Mouse (Mus musculus) forebrain, embryonic 15.5 days (tissue): Measurements from ENCODE around the gene Gad1. TPM values are rescaled to one million over a fixed set of nuclear protein-coding genes. Genes with fewer than 3 reads are reported as not detected.

Experiments used
- ATAC-seq: fragments of 200-750 bp; cut with Nextera tagmentation; replicated peaks from 2 replicates; pipeline ENCODE4 v1.8.0; 2017; ENCODE audit warnings: mild to moderate bottlenecking, moderate TSS enrichment, moderate library complexity
- H3K27ac ChIP-seq: fragments of 300-500 bp; sonication (generic); replicated peaks from 2 replicates; pipeline ENCODE4 v1.5.1; 2015; ENCODE audit warnings: mild to moderate bottlenecking, inconsistent platforms
- H3K27me3 ChIP-seq: fragments of 300-500 bp; sonication (generic); 2 replicates; pipeline ENCODE4 v1.6.1; 2015; ENCODE audit warnings: inconsistent platforms
- H3K36me3 ChIP-seq: fragments of 300-500 bp; sonication (generic); 2 replicates; pipeline ENCODE4 v1.6.1; 2015; ENCODE audit warnings: mild to moderate bottlenecking, inconsistent platforms
- H3K4me1 ChIP-seq: fragments of 300-500 bp; sonication (generic); 2 replicates; pipeline ENCODE4 v1.6.1; 2015; ENCODE audit warnings: inconsistent platforms
- H3K4me2 ChIP-seq: fragments of 300-500 bp; sonication (generic); replicated peaks from 2 replicates; pipeline ENCODE4 v1.6.1; 2015; ENCODE audit warnings: mild to moderate bottlenecking, inconsistent platforms
- H3K4me3 ChIP-seq: fragments of 300-500 bp; sonication (generic); 2 replicates; pipeline ENCODE4 v1.5.1; 2015; ENCODE audit warnings: mild to moderate bottlenecking, inconsistent platforms
- H3K9ac ChIP-seq: fragments of 300-500 bp; sonication (generic); replicated peaks from 2 replicates; pipeline ENCODE4 v1.6.1; 2015; ENCODE audit warnings: mild to moderate bottlenecking, inconsistent platforms
- H3K9me3 ChIP-seq: fragments of 300-500 bp; sonication (generic); 2 replicates; pipeline ENCODE4 v1.6.1; 2016; ENCODE audit warnings: inconsistent platforms
- WGBS: fragments of 180-500 bp; shearing (Covaris S2); methylation state at CpG from one replicate; pipeline ENCODE4 v1.1.7; 2015; ENCODE audit warnings: mixed read lengths; 5-methylcytosine and 5-hydroxymethylcytosine counted together
- polyA plus RNA-seq: library from polyadenylated mRNA; unstranded; fragments of >200 nt; fragmentation: Nextera tagmentation; extraction: Ambion mirVana; gene quantifications from 2 replicates; pipeline ENCODE4 v1.2.1, GENCODE M21; 2015

Gene Gad1
- polyA plus RNA-seq, 1 experiment from 2014 or later: 71.1 TPM

DNA sequence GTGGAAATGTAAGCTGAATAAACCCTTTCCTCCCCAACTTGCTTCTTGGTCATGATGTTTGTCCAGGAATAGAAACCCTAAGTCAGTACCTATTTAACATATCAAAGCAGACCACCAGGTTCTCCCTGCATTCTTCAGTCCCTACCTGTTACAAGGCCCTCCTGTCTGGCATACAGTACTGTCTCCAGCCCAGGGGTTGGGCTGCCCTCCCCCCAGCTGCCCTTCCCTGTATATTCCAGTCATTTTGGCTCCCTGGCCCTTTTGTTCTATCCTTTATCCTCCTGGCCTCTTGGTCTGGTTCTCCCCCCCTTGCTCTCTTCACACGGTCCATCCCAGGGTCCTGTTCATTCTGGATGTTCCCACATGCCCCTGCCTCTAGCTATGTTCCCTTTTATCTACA is 78.4 kb downstream of the Gad1 start:
- H3K27me3 ChIP-seq: no peaks in the 10 kb centered on the region
- ATAC-seq: no peak
- 79% methylated on average over 1 of the region's 1 CpGs for WGBS

DNA sequence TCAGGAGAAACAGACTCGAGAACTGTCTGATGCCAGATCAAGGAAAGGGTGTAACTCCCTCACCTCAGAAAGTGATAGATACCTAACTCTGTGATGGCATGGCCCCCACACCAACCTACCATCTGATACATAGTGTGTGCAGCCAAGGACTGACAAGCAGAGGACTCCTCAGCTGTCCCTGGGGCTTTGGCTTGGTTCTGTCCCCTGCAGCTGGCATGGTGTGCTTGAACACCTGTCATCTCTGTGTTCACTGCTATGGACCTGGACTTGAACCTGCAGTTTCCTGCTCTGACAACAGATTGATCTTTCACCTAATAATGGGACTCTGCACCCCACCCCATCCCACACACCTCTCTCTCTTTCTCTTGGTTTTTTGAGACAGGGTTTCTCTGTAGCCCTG is 79.5 kb downstream of the Gad1 start:
- Histone ChIP-seq H3K27me3 (no peaks in the 10 kb centered on the region), H3K4me2 (no peak overlapping the region), H3K4me1 (peaks cover 11% of the 10 kb centered on the region; the same call in 1 of the 2 replicates), H3K9me3 (no peaks in the 10 kb centered on the region), H3K27ac (no peak overlapping the region), H3K36me3 (no peaks in the 10 kb centered on the region), H3K4me3 (no peak overlapping the region), H3K9ac (no peak overlapping the region)
- no peak for ATAC-seq
- 83% methylated on average over 1 of the region's 1 CpGs for WGBS

More for the DNA sequence above, 78.4 kb downstream of the Gad1 start:
- H3K36me3 ChIP-seq: no peaks in the 10 kb centered on the region
- no peak overlapping the region for H3K9ac ChIP-seq
- H3K9me3 ChIP-seq: no peaks in the 10 kb centered on the region
- H3K4me1 ChIP-seq: peaks cover 11% of the 10 kb centered on the region; the same call in 1 of the 2 replicates
- no peak overlapping the region for H3K4me3 ChIP-seq
- no peak overlapping the region for H3K4me2 ChIP-seq
- no peak overlapping the region for H3K27ac ChIP-seq

DNA sequence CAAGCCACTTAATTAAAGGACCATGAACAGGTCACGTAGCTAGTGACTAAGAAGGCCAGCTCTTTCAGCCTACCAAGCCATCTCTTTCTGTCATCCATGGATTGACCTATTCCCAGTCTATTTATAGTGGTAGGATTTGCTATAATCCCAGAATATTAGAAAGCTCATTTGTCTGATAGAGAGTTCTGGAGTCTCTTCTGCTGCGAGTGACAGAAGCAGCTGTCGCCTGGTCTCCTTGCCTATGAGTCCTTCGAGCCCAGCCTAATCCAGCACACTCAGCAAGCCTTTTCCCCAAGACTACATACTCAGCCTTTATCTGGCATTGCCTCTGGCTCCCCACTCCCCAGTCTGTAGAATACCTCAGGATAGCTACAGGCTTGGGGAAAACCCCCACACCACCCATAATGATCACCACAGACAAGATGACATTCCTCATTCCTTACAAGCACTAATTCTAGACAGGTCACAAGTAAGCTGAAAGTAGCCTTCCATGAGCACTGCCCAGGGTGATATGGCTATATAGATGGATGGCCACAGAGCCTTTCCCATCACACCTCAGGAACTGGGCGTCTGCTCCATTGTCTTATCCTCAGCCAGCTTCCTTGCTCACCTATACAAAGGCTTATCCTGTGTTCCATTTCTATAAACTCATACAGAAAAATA is 81.3 kb downstream of the Gad1 start:
- Histone ChIP-seq H3K9ac (no peak overlapping the region), H3K27me3 (no peaks in the 10 kb centered on the region), H3K4me1 (peaks cover 9% of the 10 kb centered on the region; the same call in 1 of the 2 replicates), H3K4me3 (no peak overlapping the region), H3K36me3 (no peaks in the 10 kb centered on the region), H3K4me2 (no peak overlapping the region), H3K9me3 (no peaks in the 10 kb centered on the region), H3K27ac (no peak overlapping the region)
- ATAC-seq: no peak
- 91% methylated on average over 5 of the region's 5 CpGs for WGBS

DNA sequence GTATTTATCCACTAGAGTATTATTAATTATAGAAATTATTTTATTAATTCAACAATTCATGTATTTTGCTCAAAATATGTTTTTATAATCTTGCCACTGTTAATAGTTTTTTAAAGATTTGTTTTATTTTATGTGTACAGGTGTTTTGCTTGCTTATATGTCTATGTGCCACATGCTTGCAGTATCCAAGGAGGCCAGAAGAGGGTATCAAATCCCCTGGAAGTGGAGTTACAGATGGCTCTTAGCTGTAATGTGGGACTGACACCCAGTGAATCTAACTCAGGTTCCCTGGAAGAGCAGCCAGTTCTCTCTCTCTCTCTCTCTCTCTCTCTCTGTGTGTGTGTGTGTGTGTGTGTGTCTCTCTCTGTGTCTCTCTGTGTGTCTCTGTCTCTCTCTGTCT is 88.1 kb downstream of the Gad1 start:
- ATAC-seq: no peak
- Histone ChIP-seq H3K27me3 (no peaks in the 10 kb centered on the region), H3K36me3 (no peaks in the 10 kb centered on the region), H3K27ac (no peak overlapping the region), H3K9me3 (no peaks in the 10 kb centered on the region), H3K4me1 (peaks cover 6% of the 10 kb centered on the region; the same call in 1 of the 2 replicates), H3K9ac (no peak overlapping the region), H3K4me2 (no peak overlapping the region), H3K4me3 (no peak overlapping the region)

DNA sequence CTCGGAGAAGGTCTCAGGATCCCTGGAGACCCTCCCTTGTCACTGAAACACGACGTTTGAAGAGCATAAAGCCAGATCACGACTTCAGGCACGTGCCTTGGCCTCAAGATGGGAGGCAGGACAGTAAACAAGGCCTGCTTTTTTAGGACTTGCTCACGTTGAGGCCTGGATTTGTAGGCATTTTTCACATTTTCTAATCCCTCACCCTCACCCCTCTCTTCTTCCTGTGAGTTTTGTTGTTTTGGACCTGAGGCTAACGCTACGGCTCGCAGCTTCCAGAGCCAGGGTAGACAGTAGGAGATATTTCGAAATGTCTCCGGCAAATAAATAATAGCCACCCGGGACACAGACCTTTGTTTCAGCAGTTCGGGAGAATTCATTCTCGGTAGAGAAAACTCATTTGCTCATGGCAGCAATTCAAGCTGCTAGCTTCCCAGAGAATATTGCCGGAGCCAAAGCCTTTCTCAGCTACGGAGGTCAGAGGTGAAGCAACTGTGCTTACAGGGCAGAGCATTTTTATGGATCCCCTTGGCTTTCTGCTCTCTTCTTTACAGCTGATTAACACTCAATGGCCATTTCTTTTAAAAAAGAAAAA is 90.2 kb downstream of the Gad1 start:
- H3K36me3 ChIP-seq: no peaks in the 10 kb centered on the region
- WGBS: 36% methylated on average over 16 of the region's 16 CpGs

DNA sequence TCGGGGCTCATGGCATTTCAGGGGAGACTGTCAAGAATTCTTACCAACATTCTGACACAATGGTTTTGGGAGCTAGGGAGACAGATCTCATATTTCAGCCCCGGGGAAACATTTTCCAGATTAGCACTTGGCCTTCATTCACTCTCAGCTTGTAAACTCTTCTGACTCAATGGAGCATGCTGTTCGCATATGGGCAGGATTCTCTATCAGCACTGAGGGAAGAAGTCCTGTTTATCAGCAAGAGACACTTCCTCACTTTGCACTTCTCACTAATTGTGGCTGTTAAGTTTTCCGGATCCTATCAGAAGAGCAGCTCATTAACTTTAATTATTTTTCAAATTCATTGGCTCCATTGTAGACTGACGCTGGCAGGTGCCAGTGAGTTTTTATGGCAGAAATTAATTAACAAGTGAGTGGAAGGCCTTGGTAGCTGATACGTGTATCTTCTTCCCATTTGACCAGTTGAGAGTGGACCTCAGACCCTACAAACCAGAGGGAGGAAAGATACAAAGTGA is 92.5 kb downstream of the Gad1 start:
- no peak overlapping the region for H3K4me2 ChIP-seq
- H3K4me3 ChIP-seq: no peak overlapping the region
- H3K9me3 ChIP-seq: no peaks in the 10 kb centered on the region
- no peak overlapping the region for H3K9ac ChIP-seq
- no peak for ATAC-seq
- H3K27me3 ChIP-seq: no peaks in the 10 kb centered on the region
- no peaks in the 10 kb centered on the region for H3K36me3 ChIP-seq
- H3K4me1 ChIP-seq: peaks cover 6% of the 10 kb centered on the region; the same call in 1 of the 2 replicates
- 55% methylated on average over 6 of the region's 6 CpGs for WGBS
- H3K27ac ChIP-seq: no peak overlapping the region

More for the DNA sequence above, 90.2 kb downstream of the Gad1 start:
- no peak for ATAC-seq
- Histone ChIP-seq H3K9me3 (no peaks in the 10 kb centered on the region), H3K9ac (no peak overlapping the region), H3K4me3 (no peak overlapping the region), H3K4me1 (peaks cover 6% of the 10 kb centered on the region; the same call in 1 of the 2 replicates), H3K27me3 (no peaks in the 10 kb centered on the region), H3K4me2 (no peak overlapping the region), H3K27ac (no peak overlapping the region)

DNA sequence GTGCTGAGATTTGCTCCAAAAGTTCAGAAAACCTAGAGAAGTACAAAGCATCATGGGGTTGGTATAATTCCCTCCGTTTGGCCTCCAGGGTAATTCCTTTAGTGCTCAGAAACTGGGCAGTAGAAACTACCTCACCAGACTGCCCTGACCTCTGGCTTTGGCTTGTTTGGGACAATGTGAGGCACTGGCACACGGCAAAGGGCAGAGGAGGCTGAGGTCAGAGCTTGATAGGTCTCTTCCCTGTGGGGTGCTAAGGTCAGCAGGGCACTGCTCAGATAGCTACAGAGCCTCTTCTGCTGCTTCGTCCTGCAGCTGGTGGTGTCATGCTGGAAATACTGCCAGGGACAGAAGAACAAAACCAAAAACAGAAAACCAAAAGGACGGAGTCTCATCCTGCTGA is 94.8 kb downstream of the Gad1 start:
- Histone ChIP-seq H3K9me3 (no peaks in the 10 kb centered on the region), H3K4me1 (peaks cover 6% of the 10 kb centered on the region; the same call in 1 of the 2 replicates), H3K4me2 (no peak overlapping the region), H3K36me3 (no peaks in the 10 kb centered on the region), H3K9ac (no peak overlapping the region), H3K4me3 (no peak overlapping the region), H3K27ac (no peak overlapping the region), H3K27me3 (no peaks in the 10 kb centered on the region)
- no peak for ATAC-seq
- WGBS: 52% methylated on average over 4 of the region's 4 CpGs

DNA sequence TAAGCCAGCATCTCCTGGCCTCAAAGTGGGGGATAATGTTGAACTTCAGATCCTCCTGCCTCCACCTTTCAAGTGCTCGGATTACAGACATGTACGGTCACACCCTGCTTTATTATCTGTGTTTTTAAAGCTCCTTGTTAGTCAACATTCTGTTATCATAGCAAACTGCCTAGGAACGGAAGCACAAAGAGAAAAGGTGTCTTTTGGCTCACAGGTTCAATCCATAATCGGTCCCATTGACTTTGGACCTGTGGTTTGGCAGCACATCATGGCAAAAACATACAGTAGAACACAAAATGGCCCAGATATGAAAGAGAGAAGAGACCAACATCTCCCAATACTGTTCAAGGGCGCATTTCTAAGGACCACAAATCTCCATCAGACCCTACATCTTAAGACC is 95.4 kb downstream of the Gad1 start:
- H3K9ac ChIP-seq: no peak overlapping the region
- ATAC-seq: no peak
- H3K4me3 ChIP-seq: no peak overlapping the region
- peaks cover under 1% of the 10 kb centered on the region; the same call in 1 of the 2 replicates for H3K4me1 ChIP-seq
- no peak overlapping the region for H3K27ac ChIP-seq
- H3K36me3 ChIP-seq: no peaks in the 10 kb centered on the region
- H3K9me3 ChIP-seq: no peaks in the 10 kb centered on the region
- 88% methylated on average over 5 of the region's 5 CpGs for WGBS
- no peaks in the 10 kb centered on the region for H3K27me3 ChIP-seq
- H3K4me2 ChIP-seq: no peak overlapping the region

DNA sequence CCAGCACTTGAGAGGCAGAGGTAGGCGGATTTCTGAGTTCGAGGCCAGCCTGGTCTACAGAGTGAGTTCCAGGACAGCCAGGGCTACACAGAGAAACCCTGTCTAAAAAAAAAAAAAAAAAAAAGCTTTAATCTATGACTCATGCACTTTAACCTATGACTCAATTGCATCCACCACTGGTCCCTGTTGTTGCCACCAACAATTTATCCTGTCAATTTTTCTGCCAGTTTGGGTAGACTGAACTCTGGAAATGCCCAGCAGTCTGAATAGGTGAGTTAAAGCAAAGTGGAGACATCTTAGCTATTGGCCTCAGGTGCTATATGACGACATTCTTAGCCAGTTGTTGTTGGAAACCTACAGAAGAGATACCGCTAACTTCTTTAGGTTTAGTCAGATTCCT is 96.6 kb downstream of the Gad1 start:
- no peak overlapping the region for H3K9ac ChIP-seq
- WGBS: 84% methylated on average over 4 of the region's 4 CpGs
- no peaks in the 10 kb centered on the region for H3K9me3 ChIP-seq
- no peak for ATAC-seq
- H3K27ac ChIP-seq: no peak overlapping the region
- no peak overlapping the region for H3K4me3 ChIP-seq
- no peaks in the 10 kb centered on the region for H3K36me3 ChIP-seq
- H3K27me3 ChIP-seq: no peaks in the 10 kb centered on the region
- no peak overlapping the region for H3K4me2 ChIP-seq
- H3K4me1 ChIP-seq: no peaks in the 10 kb centered on the region

Other genes with a start within 250 kb of the Gad1 start
- gene Sp5, start 78.1 kb upstream of the Gad1 start, polyA plus RNA-seq: 4.2 and 4.5 TPM in 2 replicates
- 2.0 and 2.4 TPM in 2 replicates for gene Erich2, start 44.3 kb upstream of the Gad1 start, polyA plus RNA-seq
- 125 and 130 TPM in 2 replicates for gene Gorasp2, start 108.5 kb downstream of the Gad1 start, polyA plus RNA-seq
- 3.8 and 4.4 TPM in 2 replicates for gene Gm26558, start 109.0 kb downstream of the Gad1 start, polyA plus RNA-seq